Mouse (Mus musculus) limb, embryonic 12.5 days (tissue): Measurements from ENCODE around the gene Opa3. TPM values are rescaled to one million over a fixed set of nuclear protein-coding genes. Genes with fewer than 3 reads are reported as not detected.

Source experiments
- ATAC-seq: fragments of 200-750 bp; cut with Nextera tagmentation; 2 replicates; pipeline ENCODE4 v1.8.0; 2017; ENCODE audit warnings: low read depth, moderate TSS enrichment; ENCODE audit not compliant: insufficient number of reproducible peaks, insufficient read depth, low FRiP score, low TSS enrichment
- H3K27ac ChIP-seq: fragments of 300-500 bp; sonication (generic); 2 replicates; pipeline ENCODE4 v1.5.1; 2016; ENCODE audit warnings: mild to moderate bottlenecking, moderate library complexity
- H3K27me3 ChIP-seq: fragments of 300-500 bp; sonication (generic); 2 replicates; pipeline ENCODE4 v1.6.1; 2016; ENCODE audit warnings: mild to moderate bottlenecking, moderate library complexity
- H3K36me3 ChIP-seq: fragments of 300-500 bp; sonication (generic); 2 replicates; pipeline ENCODE4 v1.6.1; 2016; ENCODE audit warnings: mild to moderate bottlenecking, moderate library complexity
- H3K4me1 ChIP-seq: fragments of 300-500 bp; sonication (generic); replicated peaks from 2 replicates; pipeline ENCODE4 v1.6.1; 2016
- H3K4me2 ChIP-seq: fragments of 300-500 bp; sonication (generic); 2 replicates; pipeline ENCODE4 v1.6.1; 2016; ENCODE audit warnings: mild to moderate bottlenecking, moderate library complexity
- H3K4me3 ChIP-seq: fragments of 300-500 bp; sonication (generic); replicated peaks from 2 replicates; pipeline ENCODE4 v1.5.1; 2016; ENCODE audit warnings: mild to moderate bottlenecking
- H3K9ac ChIP-seq: fragments of 300-500 bp; sonication (generic); replicated peaks from 2 replicates; pipeline ENCODE4 v1.6.1; 2016; ENCODE audit warnings: mild to moderate bottlenecking, moderate library complexity
- H3K9me3 ChIP-seq: fragments of 300-500 bp; sonication (generic); 2 replicates; pipeline ENCODE4 v1.6.1; 2016; ENCODE audit warnings: mild to moderate bottlenecking, moderate library complexity
- WGBS: fragments of 180-500 bp; shearing (Covaris S2); methylation state at CpG from one replicate; pipeline ENCODE4 v1.1.7; 2016; 5-methylcytosine and 5-hydroxymethylcytosine counted together
- polyA plus RNA-seq: library from polyadenylated mRNA; unstranded; fragments of >200 nt; fragmentation: Nextera tagmentation; extraction: Ambion mirVana; gene quantifications from 2 replicates; pipeline ENCODE4 v1.2.1, GENCODE M21; 2016

The Opa3 gene
- polyA plus RNA-seq, 1 experiment from 2014 or later, result 39.5 TPM

DNA sequence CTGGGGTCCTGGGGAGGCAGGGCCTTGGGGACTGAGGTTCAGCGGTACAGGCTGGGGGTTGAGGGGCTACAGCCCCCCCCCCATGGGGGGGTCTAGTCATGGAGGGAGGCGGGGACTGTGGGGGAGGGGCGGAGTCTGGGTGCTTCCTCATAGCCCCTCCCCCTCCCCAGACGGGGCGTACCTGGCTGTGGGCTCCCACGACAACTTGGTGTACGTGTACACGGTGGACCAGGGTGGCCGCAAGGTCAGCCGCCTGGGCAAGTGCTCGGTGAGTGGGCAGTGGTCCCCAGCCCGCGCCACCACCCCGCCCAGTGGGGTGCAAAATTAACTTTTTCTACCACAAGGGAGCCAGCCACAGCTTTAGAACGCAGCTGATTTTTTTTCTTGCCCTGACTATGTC, 26.5 kb upstream of the Opa3 start:
- Histone ChIP-seq H3K4me2 (no peak overlapping the region), H3K4me3 (no peak overlapping the region), H3K27ac (0 out of 2 replicates have a peak overlapping the region, but pooled peaks have one; percentile 7), H3K4me1 (no peaks in the 10 kb centered on the region), H3K27me3 (no peaks in the 10 kb centered on the region), H3K9me3 (no peaks in the 10 kb centered on the region), H3K36me3 (peaks cover 83% of the 10 kb centered on the region), H3K9ac (no peak overlapping the region)
- 71% methylated on average over 15 of the region's 15 CpGs for WGBS
- no peak for ATAC-seq

DNA sequence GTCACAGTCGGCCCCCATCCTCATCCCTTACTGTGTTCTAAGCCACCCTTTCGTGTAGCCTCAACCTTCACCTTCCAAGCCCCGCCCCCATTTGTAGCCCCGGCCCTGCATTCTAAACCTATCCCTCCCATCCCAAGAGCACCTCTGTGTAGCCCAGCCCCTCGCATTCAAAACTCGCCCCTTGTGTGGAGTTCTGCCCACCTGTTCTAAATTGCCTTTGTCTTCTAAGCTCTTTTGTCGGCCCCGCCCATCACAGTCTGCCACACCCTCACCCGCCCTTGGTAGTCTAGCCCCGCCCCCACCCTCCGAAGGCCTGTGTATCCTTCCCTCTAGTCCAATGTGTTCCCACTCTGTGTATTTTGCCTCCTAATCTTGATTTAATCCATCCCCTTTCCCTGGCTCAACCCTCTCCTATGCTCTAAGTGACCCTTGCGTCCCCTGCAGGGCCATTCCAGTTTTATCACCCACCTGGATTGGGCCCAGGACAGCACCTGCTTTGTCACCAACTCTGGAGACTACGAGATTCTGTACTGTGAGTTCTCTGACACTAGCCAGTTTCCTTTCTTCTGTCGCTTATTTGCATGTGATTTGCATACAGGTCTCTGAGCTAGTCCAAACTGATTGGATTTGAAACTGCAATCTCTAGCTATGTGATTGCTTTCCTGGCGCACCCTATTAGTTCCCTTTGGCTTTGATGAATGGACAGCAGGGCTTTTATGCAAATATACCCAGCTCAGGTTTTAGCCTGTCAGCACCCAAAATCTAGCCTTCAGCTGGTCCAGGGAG, 25.9 kb upstream of the Opa3 start:
- H3K4me1 ChIP-seq, result no peaks in the 10 kb centered on the region
- WGBS, result 60% methylated on average over 15 of the region's 15 CpGs
- H3K9me3 ChIP-seq, result no peaks in the 10 kb centered on the region
- no peak overlapping the region for H3K4me3 ChIP-seq
- H3K27ac ChIP-seq, result no peak overlapping the region
- no peak overlapping the region for H3K4me2 ChIP-seq
- H3K9ac ChIP-seq, result no peak overlapping the region
- ATAC-seq, result no peak
- peaks cover 82% of the 10 kb centered on the region for H3K36me3 ChIP-seq
- no peaks in the 10 kb centered on the region for H3K27me3 ChIP-seq

DNA sequence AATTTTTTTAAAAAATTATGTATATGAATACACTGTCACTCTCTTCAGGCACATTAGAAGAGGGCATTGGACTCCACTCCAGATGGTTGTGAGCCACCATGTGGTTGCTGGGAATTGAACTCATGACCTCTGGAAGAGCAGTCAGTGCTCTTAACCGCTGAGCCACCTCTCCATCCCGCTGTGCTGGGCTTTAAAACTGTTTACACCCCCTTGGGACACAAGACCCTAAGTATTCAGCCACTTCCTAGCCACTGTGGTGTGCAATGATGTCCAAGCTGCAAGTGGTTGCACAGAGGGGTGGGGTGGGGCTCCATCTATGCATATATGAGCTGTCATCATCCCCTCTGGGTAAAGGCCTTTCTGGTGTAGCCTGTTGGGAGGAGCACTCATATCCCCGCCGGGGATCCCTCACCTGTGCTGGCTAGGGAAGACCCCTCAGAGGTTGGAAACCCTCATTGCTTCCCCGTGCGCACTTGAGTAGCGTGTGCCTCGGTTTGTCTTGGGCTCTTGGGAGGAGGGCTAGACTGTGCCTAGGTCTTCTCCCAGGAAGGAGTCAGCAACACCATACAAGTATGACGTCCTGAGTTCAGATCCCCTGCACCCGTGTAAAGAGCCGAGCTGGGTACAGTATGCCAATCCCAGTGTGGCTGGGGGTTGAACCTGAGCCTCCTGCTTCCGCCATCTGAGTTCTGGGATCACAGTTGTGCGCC, 19.8 kb upstream of the Opa3 start:
- no peak overlapping the region for H3K4me3 ChIP-seq
- no peak overlapping the region for H3K4me2 ChIP-seq
- peaks cover 30% of the 10 kb centered on the region for H3K36me3 ChIP-seq
- WGBS, result 81% methylated on average over 13 of the region's 13 CpGs
- H3K9ac ChIP-seq, result no peak overlapping the region
- H3K27ac ChIP-seq, result no peak overlapping the region
- no peaks in the 10 kb centered on the region for H3K27me3 ChIP-seq
- no peak for ATAC-seq
- H3K4me1 ChIP-seq, result peaks cover 13% of the 10 kb centered on the region; the same call in 1 of the 2 replicates
- H3K9me3 ChIP-seq, result peaks cover 4% of the 10 kb centered on the region; the same call in 1 of the 2 replicates

DNA sequence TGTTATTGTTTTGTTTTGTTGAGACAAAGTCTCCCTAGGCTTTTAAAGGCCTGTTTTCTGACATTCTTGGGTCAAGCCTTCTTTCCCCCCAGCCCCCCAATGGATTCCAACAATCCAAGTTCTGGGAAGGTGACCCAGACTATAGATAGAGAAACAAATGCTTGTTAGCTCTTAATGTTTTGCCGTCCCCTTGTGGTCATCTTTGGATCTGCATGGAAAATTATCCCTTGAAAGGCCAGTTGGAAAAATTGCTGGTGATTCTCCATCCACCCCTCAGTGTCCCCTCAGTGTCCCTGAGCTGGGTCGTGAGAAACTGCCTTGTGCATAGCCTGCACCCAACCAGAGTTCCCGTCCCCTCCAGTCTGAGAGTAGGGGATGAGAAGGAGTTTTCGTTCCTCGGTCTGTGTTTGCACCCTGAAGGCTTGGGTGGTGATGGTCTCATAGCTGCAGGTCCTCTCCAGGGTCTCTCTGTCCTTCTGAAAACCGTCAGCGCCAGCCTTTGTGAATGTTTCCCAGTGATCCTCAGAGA, 19.1 kb upstream of the Opa3 start:
- Histone ChIP-seq H3K9me3 (peaks cover 4% of the 10 kb centered on the region; the same call in 1 of the 2 replicates), H3K4me3 (no peak overlapping the region), H3K9ac (no peak overlapping the region), H3K4me2 (no peak overlapping the region), H3K27me3 (no peaks in the 10 kb centered on the region), H3K27ac (no peak overlapping the region), H3K4me1 (peaks cover 19% of the 10 kb centered on the region; the same call in 1 of the 2 replicates), H3K36me3 (peaks cover 26% of the 10 kb centered on the region)
- WGBS, result 56% methylated on average over 7 of the region's 7 CpGs
- no peak for ATAC-seq

DNA sequence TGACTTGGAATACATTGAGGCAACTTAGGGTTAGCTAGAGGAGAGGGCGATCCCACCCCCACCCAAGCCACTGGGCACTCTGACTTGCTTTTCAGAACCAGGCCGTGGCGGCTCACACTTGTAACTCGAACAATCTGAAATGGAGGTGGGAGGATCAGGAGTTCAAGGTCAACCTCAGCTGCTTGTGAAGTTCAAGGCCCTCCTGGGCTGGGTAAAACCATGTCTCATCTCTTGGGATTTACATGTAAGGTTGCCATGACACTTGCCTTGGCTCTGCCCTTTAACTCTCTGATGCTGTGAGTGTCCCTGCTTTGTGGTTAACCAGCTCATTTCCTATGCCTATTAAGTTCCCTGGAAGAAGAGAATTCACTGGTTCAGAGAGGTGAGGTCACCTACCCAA, 18.6 kb upstream of the Opa3 start:
- H3K4me2 ChIP-seq, result no peak overlapping the region
- no peak overlapping the region for H3K9ac ChIP-seq
- H3K4me3 ChIP-seq, result no peak overlapping the region
- H3K9me3 ChIP-seq, result peaks cover 4% of the 10 kb centered on the region; the same call in 1 of the 2 replicates
- H3K36me3 ChIP-seq, result peaks cover 21% of the 10 kb centered on the region
- 85% methylated on average over 4 of the region's 4 CpGs for WGBS
- no peak overlapping the region for H3K27ac ChIP-seq
- peaks cover 24% of the 10 kb centered on the region for H3K4me1 ChIP-seq
- H3K27me3 ChIP-seq, result no peaks in the 10 kb centered on the region
- no peak for ATAC-seq

DNA sequence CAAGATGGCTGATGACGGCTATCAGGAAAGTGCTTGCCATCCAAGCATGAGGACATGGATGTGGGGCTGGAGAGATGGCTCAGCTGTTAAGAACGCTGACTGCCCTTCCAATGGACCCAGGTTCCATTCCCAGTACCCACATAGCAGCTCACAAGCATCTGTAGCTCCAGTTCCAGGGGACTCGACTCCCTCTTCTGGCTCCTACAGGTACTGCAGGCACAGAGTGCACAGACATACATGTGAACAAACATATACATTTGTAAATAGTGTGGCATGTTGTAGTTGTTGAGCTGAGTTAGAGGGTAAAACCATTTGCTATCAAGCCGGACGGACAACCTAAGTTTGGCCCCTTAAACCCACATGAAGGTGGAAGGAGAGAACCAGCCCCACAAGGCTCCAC, 18.1 kb upstream of the Opa3 start:
- ATAC-seq, result no peak
- H3K36me3 ChIP-seq, result peaks cover 16% of the 10 kb centered on the region
- whole genome bisulfite sequencing, result 87% methylated on average over 5 of the region's 5 CpGs
- H3K9me3 ChIP-seq, result peaks cover 4% of the 10 kb centered on the region; the same call in 1 of the 2 replicates
- H3K4me2 ChIP-seq, result no peak overlapping the region
- H3K4me3 ChIP-seq, result no peak overlapping the region
- H3K27ac ChIP-seq, result no peak overlapping the region
- H3K27me3 ChIP-seq, result no peaks in the 10 kb centered on the region
- H3K9ac ChIP-seq, result no peak overlapping the region
- H3K4me1 ChIP-seq, result peaks cover 29% of the 10 kb centered on the region

DNA sequence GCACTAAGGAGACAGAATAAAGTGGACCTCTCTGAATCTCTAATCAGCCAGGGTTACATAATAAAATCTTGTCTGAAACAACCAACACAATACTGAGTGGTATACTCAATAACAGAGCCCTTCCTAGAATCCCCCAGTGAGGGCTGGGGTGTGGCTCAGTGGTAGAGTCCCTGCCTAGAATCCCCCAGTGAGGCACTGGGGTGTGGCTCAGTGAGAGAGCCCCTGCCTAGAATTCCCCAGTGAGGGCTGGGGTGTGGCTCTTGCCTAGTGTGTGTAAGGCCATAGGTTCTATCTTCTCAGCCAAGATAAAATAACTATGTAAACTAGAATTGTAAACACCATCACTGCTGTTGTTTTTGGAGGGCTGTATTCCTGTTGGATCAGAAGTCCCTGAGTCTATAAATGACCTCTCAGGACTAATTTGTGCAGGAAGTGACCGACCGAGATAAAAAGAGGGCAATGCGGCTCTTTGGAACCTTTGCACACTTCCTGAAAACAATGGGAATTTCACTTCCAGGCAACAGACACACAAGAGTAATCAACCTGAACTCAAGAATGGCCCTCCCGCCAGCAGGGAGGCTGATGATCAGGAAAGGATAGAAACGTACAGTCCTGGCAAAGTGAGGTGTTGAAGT, 17.0 kb upstream of the Opa3 start:
- Histone ChIP-seq H3K27me3 (no peaks in the 10 kb centered on the region), H3K4me3 (no peak overlapping the region), H3K27ac (no peak overlapping the region), H3K4me2 (no peak overlapping the region), H3K36me3 (0 out of 2 replicates have a peak, but pooled peaks cover 6% of the 10 kb centered on the region), H3K9ac (no peak overlapping the region), H3K9me3 (peaks cover 4% of the 10 kb centered on the region; the same call in 1 of the 2 replicates), H3K4me1 (peaks cover 39% of the 10 kb centered on the region)
- 65% methylated on average over 5 of the region's 5 CpGs for WGBS
- ATAC-seq, result no peak

DNA sequence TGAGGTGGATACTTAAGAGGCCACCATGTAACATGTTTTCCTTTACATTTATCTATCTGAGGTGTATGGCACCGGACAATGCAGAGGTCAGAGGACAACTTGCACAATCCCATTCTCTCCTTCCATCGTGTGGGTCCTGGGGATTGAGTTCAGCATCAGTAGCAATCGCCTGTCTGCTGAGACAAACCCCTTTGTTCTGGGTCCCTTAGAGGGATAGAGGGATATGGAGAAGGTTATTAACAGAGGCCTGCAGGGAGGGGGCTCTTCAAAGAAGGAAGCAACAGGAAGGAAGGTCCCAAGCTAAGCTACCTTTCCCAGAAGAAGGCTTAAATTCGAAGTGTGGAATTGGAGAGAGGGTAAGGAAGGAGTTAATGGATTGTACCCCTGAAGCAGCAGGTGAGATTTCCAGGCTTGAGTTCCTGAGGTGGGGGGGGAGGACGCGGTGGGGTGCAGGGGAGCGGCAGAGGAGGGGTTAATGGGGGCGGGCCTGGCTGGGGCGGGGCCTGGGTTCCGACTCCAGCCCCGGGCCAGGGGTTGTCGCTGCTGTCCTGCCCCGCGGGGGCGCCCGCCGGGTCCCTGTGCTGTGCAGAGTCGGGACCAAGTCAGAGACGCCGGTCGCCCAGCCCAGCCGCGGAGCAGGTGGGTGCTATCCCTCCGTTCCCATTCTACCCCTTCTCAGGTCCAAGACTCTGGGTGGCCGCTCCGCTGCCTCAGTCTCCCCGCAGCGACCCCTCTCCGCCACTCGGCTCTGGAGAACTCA, 16.0 kb upstream of the Opa3 start, which contains the start of gene Gpr4:
Gene Gpr4 (plus strand): TSS at position 543 of the 760 bp plus-strand sequence.
- H3K4me3 ChIP-seq, result peak within 1 kb of the TSS; percentile 54
- H3K4me1 ChIP-seq, result peaks cover 48% of the 10 kb centered on the region
- peak within 1 kb of the TSS; percentile 76 for H3K4me2 ChIP-seq
- ATAC-seq, result 0 out of 2 replicates have a peak, but pooled peaks have one; percentile 39
- no peak within 1 kb of the TSS for H3K27ac ChIP-seq
- 4% methylated on average over 30 of the region's 30 CpGs for WGBS
- peaks cover 4% of the 10 kb centered on the region; the same call in 1 of the 2 replicates for H3K9me3 ChIP-seq
- H3K27me3 ChIP-seq, result no peaks in the 10 kb centered on the region
- peak within 1 kb of the TSS; percentile 63 for H3K9ac ChIP-seq
- no peaks in the 10 kb centered on the region for H3K36me3 ChIP-seq

DNA sequence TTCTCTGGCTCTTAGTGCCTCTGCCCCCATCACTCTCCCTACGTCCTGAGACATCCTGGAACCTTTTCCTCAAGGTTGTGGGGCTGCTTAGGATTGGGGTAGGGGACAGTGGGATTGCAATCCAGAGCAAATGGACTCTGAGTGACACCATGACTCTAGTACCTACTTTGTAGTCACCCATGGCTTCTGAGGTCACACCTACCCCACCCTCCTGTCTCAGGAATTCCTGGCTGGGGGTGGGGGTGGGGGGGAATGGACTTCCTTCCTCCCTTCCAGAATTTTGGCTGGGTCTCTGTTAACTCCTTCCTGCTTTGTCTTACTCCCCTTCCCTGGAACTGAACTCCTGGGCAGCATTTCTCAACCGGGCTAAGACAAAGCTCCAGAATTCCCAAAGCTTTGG, 14.7 kb upstream of the Opa3 start:
- peaks cover 4% of the 10 kb centered on the region; the same call in 1 of the 2 replicates for H3K9me3 ChIP-seq
- H3K4me2 ChIP-seq, result peak overlapping the region; percentile 76
- 62% methylated on average over 2 of the region's 2 CpGs for whole genome bisulfite sequencing
- peaks cover 58% of the 10 kb centered on the region for H3K4me1 ChIP-seq
- H3K27me3 ChIP-seq, result no peaks in the 10 kb centered on the region
- no peaks in the 10 kb centered on the region for H3K36me3 ChIP-seq
- H3K4me3 ChIP-seq, result peak overlapping the region; percentile 54
- no peak overlapping the region for H3K27ac ChIP-seq
- no peak overlapping the region for H3K9ac ChIP-seq
- no peak for ATAC-seq

DNA sequence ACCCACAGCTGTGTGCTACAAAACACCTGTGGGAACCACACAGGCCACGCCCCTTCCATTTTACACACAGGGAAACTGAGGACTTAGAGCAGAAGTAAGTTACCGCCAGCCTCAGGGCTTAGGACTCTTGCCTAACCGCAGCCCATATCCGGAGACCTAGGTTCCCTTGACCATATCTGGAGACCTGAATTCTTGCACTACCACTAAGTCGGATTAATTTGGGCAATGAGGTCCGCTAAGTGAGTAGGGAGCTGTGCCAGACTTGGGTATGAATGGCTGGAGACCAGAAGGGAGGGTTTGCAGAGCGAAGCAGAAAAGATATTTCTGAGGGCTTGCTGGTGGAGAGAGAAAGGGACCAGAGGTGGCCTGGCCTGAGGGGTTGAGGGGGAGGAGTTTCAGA, 13.8 kb upstream of the Opa3 start:
- H3K27me3 ChIP-seq, result no peaks in the 10 kb centered on the region
- H3K27ac ChIP-seq, result 0 out of 2 replicates have a peak overlapping the region, but pooled peaks have one; percentile 26
- peaks cover 61% of the 10 kb centered on the region for H3K4me1 ChIP-seq
- H3K4me2 ChIP-seq, result peak overlapping the region; percentile 76
- 67% methylated on average over 7 of the region's 7 CpGs for WGBS
- peak overlapping the region; percentile 6; the same call in 1 of the 2 replicates for H3K4me3 ChIP-seq
- H3K9me3 ChIP-seq, result peaks cover 4% of the 10 kb centered on the region; the same call in 1 of the 2 replicates
- no peak overlapping the region for H3K9ac ChIP-seq
- H3K36me3 ChIP-seq, result no peaks in the 10 kb centered on the region
- ATAC-seq, result no peak
